Mouse (Mus musculus) hematopoietic stem cell, adult 5-6 weeks (primary cell): Measurements from ENCODE around the gene Vmn1r237. TPM values are rescaled to one million over a fixed set of nuclear protein-coding genes. Genes with fewer than 3 reads are reported as not detected.

Experiments used
- ATAC-seq, 2 experiments: fragments of 125-278 bp in 1 of 2; replicated peaks in 1 of 2; 2 replicates each; pipeline ENCODE4 v1.8.0; 2016 to 2017; ENCODE audit warnings: inconsistent platforms in 2 of 2, mild to moderate bottlenecking in 2 of 2, moderate number of reproducible peaks in 2 of 2, low read depth in 1 of 2, moderate TSS enrichment in 1 of 2; ENCODE audit not compliant: low FRiP score in 2 of 2, poor library complexity in 2 of 2, severe bottlenecking in 2 of 2, insufficient read depth in 1 of 2, low TSS enrichment in 1 of 2
- total RNA-seq: library from RNA; stranded (forward); fragments of 172-1452, 232-1000 nt; gene quantifications from 2 replicates; pipeline ENCODE4 v1.2.3, GENCODE M21; 2017

The Vmn1r237 gene
- total RNA-seq: not detected in 2 replicates

DNA sequence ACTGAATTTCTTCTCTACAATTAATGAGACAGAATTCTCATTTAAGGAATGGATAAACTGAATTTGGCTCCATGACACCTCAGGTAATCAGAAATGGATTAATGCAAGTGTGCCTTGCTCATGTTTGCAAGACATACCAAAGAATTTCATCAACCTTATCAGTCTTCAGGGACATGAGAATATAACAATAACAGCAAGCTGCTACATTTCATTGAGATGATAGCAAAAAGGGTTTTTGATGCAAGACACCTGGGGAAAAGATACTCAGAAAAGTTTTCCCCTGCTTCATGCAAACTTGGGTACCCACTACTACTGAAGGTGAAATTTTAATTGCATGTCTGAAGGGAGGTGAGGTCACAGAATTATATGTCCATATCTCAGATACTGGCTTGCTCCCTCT, at the start of gene Vmn1r237:
Gene Vmn1r237 (plus strand): TSS at position 301 of the 400 bp plus-strand sequence.
- no peak for ATAC-seq

- ATAC-seq: peak; percentile 59 to 76; a peak in 3 of 4 replicates
These were observed 39.6 kb upstream of the Vmn1r237 start for GRCm38 (mm10) chr17:21272103-21272502.

- ATAC-seq: no peak
These were observed 29.0 kb upstream of the Vmn1r237 start, which contains the start of gene Vmn1r236 for GRCm38 (mm10) chr17:21282642-21283041. Gene Vmn1r236 (plus strand): TSS chr17:21282942.

DNA sequence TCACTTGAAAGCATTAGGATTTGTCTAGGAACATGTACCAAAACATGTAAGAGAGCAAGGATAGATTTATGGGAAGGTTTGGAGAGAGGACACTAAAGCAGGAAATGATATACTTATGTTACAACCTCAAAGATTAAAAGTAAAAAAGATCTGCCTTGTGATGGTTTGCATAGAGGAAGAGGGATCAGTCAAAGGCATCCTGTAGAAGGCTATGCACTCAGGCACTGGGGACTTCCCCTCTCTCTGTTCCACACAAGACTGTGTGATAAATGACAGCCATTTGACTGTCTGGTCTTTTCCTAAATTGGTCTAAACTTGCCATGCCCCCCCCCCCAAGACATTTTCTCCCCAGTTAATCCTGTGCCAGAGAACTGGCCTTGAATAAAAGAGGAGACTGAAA, 27.3 kb upstream of the Vmn1r237 start:
- ATAC-seq: no peak

DNA sequence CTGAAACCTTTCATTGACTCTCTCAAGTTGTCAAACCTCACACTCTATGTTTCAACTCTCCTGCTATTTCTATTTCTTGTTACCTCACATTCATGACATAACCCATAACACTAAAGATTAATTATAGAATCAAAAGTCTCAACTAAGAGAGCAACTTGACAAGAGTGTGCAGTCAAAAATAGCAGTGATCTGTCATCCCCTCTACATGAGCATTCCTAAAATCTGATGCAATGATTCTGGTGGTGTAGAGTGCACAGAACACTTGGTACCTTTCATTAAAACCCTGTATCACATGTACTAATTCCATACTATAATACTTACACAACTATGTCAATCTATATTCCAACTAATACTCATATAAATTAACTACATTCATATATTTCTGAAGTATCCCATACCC, 22.0 kb upstream of the Vmn1r237 start:
- ATAC-seq: no peak

Other genes with a start within 250 kb of the Vmn1r237 start
- gene Vmn1r234, start 85.8 kb upstream of the Vmn1r237 start, total RNA-seq: not detected in 2 replicates
- gene Vmn1r235, start 55.5 kb upstream of the Vmn1r237 start, total RNA-seq: not detected in 2 replicates
- gene Vmn1r236, start 28.9 kb upstream of the Vmn1r237 start, total RNA-seq: not detected in 2 replicates
- 17.1 and 24.3 TPM in 2 replicates for gene Zfp677, start 71.9 kb downstream of the Vmn1r237 start, total RNA-seq
- 5.3 and 8.1 TPM in 2 replicates for gene Zfp54, start 111.4 kb downstream of the Vmn1r237 start, total RNA-seq
- gene Zfp51, start 138.5 kb downstream of the Vmn1r237 start, total RNA-seq: 18.8 and 21.4 TPM in 2 replicates
- 19.3 and 19.5 TPM in 2 replicates for gene Zfp53, start 177.1 kb downstream of the Vmn1r237 start, total RNA-seq
- gene Zfp52, start 223.7 kb downstream of the Vmn1r237 start, total RNA-seq: 37.0 and 59.6 TPM in 2 replicates